Mouse (Mus musculus) T-helper 1 cell (primary cell): ENCODE data around the gene Mnx1.

Source experiments
- in situ Hi-C: fragments of 300-600 bp; cut with MboI, MseI; formaldehyde crosslinking; loops from one replicate; pipeline ENCODE4 v1.15.1; 2025; ENCODE audit warnings: high pct_unique_total_duplicates

The Mnx1 gene

DNA sequence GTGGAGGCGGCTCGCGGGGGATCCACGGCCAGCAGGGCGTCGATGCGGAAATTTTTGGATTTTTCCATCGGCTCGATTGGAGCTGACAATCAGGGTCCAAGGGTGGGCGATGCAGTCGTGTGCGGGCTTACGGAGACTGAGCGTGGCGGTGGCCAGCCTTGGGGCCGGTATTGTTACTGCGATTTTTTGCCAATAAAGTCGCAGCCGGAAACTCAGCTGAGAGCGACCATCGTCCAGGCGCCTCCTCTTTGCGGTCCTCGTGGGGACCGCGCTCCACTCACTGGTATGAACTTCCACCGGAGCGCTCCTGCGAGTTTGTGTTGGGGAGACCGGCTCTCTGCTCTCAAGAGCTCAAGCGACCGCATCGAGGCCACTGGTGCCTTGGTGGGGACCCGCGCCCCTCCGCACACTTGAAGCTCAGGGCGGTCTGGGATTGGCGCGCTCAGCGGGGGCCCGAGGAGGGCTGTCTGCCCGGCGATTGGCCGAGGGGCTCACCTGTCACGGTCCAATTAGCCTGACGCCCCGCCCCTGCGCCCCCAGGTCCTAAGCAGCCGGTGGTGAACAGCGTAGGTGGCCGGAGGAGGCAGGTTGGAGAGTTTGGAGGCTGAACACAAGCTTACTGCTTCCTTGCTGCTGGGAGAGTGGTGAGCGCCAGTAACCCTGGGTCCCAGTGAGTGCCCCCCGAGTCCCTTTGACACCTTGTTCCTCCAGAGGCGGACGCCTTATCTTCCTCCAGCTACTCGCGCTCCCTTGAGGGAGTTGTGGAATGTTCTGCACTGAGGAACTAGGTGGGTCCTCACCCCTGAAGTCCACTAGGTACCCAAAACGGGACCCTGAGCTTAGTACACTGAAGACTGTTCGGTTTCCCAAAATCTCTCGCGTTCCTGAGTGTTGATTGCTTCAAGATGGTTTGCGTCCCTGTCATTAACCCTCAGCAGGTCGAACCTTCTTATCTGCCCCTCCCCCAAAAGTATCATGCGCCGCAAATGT, at the start of gene Mnx1:
TSS of gene Mnx1 (minus strand) at position 263 of the 990 bp plus-strand sequence.
- in situ Hi-C loops = no loop called here

DNA sequence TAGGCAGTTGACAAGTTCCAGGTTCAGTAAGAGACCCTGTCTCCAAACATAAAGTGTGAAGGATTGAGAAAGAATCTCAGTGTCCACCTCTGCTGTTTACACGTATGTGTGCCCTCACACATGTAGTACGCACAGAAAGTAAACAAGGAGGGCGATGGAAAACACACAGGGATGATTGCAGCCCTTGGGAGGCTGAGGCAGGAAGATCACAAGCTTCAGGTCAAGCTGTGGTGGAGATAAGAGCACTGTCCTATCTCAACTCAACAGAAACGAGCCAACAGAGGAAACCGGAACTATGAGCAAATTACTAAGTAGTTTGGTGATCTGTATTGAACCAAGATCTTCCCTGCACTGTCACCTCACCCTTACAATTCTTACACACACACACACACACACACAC, 38.2 kb upstream of the Mnx1 start:
- in situ Hi-C loops = loop anchor here (25.0 kb wide), 1 partner anchor 1054 kb away; the partner anchor contains the start of gene Shh

DNA sequence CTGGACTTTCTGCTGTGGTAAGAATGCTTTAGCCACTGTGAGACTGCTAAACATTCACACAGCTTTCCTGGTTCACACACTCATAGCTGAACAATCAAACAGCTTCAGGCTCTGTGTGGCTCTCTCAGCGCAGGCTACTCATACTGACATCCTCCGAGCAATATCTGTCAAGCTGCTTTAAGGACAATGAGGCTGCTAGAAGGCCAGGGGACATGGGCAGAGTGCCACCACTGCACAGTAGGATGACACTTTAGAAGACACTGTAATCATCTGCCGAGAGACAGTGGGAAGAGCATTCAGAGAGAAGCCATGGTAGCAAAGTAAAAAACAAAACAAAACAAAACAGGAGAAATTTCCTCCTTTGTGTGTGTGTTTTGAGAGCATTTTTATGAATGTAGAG, 37.6 kb upstream of the Mnx1 start:
- in situ Hi-C loops = loop anchor here (25.0 kb wide), 1 partner anchor 1054 kb away; the partner anchor contains the start of gene Shh

DNA sequence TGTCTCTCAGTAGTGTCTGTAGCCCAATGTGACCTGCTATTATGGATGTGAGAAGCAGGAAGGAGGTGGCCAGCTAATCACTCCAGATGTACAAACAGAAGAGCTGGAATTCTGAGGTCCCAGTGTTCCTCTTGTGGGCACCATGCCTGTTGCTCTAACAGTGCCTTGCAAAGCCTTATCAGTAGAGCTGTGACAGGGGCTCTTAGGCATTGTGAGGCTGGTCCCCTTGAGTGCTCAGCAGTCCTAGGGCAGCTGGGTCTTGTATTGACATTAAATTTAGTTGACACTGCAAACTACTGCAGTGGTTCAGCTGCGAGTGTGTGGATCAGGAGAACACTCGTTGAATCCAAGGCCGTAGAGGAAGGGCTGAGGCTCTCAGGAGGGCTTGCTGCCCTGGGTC, 28.7 kb upstream of the Mnx1 start:
- in situ Hi-C loops = loop anchor here (25.0 kb wide), 1 partner anchor 1045 kb away; the partner anchor contains the start of gene Shh

DNA sequence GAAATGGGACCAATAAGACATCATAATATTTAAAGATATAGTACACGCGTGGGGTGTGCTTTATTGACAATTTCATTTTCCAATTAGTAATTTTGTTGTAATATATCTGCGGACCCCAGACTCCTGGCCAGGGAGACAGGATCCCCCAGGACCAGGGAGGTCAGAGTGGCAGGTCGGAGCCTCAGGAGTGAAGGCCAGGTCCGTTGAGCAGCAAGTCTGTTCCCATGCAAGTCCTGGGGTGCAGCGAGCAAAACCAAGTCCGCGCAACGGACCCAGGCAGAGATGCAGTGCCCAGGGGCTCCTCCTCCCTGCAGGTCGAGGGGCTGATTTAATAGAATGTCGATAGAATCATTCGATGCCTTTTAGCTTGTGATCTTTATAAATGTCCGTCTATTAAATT, 9.1 kb upstream of the Mnx1 start:
- in situ Hi-C loops = no loop called here

DNA sequence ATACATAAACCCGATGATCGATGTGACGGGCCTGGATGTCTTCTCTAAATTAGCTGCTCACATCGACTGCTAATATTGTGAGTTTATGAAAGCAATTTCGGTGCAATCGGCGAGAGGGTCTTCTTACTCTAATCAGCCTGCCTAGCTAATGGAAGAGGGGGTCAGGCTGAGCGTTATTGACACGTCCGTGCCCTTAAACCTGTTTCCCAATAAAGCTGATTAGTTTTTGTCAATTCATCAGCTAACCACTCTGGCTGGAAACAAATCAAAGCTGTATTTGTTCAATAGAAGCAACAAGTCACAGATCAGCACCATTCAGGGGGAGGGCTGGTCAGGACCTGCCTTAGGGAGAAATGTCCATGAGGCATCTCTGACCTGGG, 7.7 kb upstream of the Mnx1 start:
- in situ Hi-C loops = no loop called here

DNA sequence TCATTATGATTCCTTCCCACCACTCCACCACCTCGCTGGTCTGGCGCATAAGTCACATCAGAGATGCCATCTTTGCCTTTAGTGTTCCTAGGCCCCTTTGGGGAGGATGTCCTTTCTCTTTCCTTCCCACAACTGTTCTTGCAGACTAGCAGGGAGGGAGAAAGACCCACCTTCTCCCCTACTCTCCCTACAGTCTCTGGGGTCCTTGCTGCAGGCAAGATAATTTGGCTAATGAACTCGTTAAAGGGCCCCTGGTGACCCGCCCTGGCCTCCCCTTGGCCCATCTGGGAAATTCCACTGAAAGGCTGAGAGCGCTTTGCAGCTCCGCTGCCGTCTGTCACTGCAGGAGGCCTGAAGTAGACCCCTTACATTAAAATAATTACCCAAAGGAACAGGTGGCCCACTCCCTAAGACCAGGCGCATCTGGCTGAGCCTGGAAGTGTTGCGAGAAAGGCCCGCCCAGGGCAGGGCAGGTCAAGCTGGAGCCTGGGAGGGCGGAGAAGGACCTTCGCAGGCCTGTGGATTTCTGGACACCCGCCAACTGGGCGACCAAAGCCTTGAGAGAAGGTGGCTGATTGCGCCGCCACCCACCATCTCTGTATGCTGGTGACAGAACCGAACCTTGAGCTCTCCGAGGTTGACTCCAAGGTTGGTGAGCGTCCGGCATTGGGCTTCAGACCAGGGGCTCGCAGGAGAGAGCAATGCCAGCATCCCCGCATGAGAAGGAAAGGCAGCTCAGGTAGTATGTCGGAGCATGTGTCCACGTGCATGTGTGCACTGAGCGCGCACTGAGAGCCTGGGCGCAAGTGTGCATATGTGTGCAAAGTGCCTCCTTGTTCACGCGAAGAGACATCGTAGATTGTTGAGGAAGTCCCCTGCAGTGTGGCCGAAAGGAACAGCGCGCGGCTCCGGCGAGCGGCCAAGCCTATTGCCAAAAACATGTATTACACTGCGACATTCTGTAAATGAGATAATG, 7.0 kb upstream of the Mnx1 start:
- in situ Hi-C loops = no loop called here

DNA sequence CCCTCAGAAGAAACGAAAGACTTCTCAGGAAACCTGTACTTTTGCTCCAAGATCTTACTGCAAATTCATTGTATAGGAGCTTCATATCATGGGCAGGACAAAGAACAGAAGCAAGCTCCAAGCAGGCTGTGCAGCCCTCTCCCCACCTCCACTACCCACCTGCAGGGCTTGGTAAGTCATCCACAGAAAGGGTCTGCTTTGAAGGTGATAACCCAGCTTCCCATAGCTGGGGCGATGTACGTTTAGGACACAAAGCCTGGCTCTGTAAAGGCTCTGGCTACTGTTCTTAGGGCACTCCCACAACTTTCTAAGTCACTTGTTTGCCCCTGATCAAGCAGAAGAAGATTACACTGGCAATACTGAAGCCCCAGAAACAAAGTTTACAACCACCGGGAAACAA, 5.5 kb upstream of the Mnx1 start:
- in situ Hi-C loops = no loop called here

DNA sequence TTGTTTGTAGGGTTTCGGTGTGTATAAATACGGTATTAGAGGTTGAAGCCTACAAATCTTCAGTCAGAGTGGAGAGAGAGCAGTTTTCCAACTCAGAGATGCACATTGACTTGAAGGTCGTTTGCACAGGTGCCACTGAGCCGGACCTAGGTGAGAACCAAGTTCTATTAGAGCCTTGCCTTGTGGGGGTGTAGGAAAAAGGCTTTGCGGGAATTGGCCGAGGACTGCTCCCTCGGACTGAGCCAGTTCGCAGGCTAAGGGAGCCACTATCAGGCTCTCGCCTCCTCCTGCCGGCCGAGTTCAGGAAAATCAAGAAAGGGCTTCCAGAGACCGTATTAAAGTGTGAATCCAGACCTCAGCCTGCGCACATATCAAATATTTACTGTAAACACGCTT, 926 bp upstream of the Mnx1 start:
- in situ Hi-C loops = no loop called here

DNA sequence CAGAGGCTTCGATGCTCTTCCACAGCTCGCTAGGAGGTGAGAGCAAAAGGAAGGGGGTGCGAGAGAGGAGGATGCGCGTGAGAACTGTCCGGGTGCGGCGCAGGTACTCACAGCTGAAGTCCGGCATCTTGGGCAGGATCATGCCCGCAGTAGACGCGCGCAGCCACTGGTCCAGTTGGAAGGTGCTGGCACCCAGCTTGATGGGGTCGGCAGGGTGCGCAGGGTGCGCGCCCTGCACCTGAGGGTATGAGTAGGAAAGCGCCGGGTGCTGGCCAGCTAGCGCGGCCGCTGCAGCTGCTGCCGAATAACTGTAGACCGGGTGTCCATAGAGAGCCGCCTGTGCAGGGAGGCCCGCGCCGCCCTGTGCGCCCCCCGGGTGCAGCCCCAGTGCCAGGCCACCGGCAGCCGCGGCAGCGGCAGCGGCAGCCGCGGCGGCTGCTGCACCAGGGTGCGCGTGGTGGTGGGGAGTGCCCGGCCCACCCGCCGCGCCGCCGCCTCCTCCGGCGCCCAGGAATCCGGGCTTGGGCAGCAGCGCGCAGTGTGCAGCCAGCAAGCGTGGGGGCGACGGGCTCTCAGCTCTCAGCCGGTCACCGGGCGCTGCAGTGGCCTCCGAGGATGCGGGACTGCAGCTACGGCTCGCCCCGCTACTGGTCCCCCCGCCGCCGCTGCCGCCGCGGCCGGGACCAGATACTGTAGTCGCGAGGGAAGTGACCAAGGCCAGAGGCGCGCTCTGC, 629 bp downstream of the Mnx1 start:
- in situ Hi-C loops = no loop called here

DNA sequence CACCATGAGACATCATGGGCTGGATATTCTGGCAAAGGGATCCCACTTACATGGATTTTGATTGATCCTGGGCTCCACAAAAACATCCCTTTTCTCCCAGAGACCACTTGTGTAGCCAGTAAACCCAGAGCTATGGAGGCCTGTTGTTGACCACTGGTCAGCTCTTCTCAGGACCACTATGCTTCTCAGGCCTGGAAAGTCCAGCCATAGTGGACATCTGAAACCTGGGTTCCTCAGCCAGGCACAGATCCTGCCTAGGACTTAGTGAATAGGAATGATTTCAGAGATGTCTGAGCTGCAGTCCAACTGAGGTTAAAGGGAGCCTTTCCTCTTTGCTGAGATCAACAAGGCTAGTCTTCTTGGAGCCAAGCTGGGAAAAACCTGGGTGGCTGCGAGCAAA, 2.2 kb downstream of the Mnx1 start:
- in situ Hi-C loops = no loop called here

DNA sequence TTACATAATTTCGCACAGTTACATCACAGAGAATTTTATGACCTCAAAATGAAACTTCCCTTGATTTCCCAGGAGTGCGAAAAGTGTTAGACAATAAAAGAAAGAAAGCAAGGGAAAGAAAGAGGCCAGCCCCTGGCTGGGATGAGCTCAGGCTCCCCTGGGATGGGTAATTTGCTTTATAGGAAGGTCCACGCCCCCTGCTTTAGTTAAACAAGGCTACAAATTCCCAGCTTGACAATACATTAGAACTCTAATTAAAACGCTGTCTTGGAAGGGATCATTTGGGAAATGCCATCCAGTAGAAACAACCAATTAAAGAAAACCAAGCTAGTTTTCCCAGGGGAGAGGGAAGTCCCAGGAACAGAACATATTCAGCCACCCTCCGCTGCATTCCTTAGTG, 2.7 kb downstream of the Mnx1 start:
- in situ Hi-C loops = no loop called here

DNA sequence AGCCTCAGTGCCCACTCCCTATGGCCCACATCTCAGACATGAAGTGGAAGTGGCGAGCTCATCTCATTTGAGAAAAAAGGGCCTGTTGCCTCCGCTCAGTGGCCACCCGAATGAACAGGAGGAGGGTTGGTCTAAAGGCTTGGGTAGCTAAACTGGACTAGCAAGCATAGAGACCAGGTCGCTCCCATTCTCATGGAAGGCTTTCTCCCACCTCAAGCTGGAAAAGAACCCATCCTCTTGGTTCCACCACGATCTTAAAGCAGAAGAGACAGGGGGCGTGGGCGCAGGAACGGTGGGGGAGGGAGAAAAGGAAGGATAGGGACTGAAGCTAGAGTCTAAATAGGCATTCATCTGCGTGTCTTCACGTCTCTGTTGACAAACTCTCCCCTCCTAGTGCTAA, 3.2 kb downstream of the Mnx1 start:
- in situ Hi-C loops = no loop called here

DNA sequence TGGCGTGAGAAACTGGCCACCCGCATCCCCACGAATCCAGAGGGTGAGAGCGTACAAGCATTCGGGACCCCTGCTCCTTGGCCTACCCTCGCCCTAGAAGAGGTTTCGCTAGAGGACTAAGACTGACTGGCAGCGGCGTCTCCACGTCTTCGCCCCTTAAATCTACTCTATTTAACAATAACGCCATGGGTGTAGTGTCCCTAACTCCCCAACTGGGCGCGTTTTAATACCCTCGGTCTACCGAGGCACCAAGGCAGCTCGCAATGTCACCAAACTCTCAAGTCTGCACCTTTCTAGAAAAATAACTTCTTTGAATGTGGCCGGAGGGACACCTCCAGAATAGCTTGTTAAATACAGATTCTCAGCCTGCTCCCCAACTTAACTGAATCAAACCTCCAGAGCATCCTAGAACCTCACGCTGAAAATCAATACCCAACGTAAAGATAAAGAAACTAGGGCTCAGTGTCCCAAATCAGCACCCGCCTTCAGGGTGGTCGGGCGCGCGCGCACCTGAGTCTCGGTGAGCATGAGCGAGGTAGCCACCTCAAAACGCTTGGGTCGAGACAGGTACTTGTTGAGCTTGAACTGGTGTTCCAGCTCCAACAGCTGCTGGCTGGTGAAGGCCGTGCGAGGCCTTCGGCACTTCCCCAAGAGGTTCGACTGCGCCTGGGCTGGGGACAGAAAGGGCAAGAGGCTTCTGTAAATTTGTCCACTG, 3.9 kb downstream of the Mnx1 start:
- in situ Hi-C loops = no loop called here

DNA sequence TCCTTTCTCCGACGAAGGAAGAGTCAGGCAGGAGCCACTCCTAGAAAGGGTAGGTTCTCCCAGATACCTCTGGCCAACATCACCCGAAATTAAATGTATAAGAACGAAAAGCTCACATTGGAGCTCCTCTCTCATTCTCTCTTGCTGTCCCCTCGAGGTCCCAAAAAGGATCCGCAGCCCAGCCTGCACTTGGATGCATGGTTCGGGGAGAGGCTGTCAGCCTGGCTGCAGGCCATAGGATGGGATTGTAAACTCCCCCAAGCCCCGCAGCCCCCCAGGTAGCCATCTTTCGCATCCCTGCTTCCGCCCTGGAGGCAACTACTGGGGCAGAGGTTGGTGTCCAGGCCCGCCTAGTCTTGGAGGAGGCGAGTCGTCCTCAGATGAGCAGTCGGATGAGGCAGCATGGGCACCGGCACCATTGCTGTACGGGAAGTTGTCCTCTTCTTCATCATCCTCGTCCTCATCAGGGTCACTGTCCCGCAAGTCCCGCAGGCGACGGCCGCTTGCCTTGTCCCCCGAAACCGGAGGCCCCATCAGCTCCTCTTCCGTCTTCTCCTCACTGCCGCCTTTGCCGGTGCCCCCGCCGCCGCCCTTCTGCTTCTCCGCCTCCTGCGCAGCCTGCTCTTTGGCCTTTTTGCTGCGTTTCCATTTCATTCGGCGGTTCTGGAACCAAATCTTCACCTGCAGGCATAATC, 4.6 kb downstream of the Mnx1 start:
- in situ Hi-C loops = no loop called here

DNA sequence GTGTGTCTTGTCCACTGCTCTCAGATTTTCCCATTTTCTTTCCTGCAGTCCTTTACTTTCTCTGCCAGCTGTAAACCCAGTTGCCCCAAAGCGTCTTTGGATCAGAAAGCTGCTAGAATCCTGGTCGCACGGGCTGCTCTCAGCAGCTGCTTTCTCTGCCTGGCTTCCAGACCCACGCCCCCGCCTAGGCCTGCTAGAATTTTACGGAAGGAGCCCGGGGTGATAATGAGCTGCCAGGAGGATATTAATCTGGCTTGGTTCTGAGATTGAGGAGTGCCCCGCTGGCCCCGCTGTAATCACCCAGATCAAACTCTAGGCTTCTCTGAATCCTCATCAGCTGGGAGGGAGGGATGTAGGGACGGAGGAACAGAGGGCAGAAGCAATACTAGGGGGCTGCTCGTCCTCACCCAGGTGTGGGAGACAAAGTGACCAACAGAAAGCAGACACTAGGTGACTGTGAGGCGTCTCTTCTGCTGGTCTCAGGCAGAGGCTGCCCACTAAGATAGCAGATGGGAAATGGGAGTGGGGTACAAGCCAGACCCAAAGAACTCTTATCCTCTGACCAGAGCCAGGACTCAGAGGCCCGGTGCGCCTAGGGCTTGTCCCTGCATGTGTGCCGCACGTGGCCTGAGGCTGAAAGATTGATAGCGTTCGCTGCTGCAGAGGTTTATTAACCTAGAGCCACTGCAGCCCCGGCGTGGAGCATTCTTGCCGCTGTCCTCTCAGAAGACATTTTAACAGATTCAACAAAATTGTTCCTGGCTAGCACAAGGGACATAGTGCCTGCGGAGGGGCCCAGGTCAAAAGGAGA, 6.2 kb downstream of the Mnx1 start:
- in situ Hi-C loops = no loop called here

DNA sequence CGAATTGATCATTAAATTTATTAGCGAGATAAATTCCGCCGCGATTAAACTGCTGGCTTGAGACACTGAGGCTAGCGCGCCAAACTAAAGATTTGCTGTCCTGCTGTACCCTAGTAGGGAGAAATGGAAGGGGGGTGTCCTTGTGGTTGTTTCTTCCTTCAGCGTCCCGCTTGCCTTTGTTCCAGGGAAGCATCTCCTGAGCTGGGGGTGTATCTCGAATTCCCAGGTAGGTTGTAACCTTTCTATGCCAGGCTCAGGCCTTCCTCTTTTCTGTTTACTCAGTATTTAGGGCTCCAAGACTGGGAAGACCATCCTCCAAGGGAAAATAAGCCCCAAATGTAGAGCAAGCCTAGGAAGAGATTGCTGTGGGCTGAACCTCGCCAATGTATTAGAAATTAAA, 6.9 kb downstream of the Mnx1 start:
- in situ Hi-C loops = no loop called here

DNA sequence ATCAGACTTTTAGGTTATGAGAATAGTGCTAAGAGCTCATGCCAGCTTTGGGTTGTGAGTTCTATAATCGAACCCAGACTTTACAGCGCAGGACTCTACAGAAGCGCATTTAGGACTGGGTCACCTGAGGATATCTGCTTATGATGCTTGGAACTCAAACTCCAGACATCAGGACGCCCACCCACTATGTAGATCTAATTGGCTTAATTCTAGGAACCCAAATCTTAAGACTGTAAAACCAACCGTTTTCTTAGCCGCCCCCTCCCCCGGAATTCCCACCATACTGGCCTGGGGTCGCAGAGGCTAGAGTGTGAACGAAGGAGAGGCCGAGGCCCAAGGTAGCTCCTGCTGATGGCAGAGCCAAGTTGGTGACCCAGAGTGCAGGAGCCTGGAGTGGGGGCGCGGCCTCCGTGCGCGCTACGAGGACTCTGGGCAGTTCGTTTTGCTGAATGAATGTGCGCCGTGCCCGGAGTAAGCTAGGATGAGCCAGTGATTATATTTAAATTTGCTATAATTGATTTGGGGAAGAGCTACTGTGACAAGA, 7.3 kb downstream of the Mnx1 start:
- in situ Hi-C loops = no loop called here

DNA sequence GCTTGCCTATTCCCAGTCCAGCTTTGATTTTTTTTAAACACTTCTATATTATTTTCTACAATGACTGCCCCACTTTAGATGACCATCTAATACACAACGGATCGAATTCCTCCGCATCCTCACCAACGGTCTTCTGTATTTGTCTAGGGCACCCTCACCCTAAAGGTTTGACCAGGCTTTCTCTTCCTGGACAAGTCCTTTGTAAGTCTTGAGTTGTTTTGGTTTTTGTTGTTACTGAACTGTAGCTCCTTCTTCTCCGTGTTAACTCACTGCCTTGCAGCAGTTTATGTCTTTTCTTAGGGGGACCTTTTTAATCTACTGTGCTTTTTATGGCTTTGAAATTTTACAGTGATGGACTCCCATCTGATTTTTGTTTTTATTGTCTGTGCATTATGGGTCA, 8.0 kb downstream of the Mnx1 start:
- in situ Hi-C loops = no loop called here
